Mouse (Mus musculus) retina, embryonic 14.5 days (tissue): ENCODE measurements at regions not wholly inside any gene's neighbourhood (a gene's known extent, or its start where the extent isn't known, plus 50 kb on each side); places are given as distances from the start of the nearest gene placed in this dataset.
A peak's percentile ranks its signal among the peaks of the same experiment; 100 is the strongest.

ENCODE experiments used
- DNase-seq: peaks from one replicate; pipeline ENCODE4 v3.0.0-alpha.2; 2015; ENCODE audit warnings: low spot score

- no peak for DNase-seq
These were observed 192.8 kb upstream of the Hes1 start for GRCm38 (mm10) chr16:29871395-29871794.

- DNase-seq: no peak
These were observed 188.0 kb upstream of the Hes1 start for GRCm38 (mm10) chr16:29876196-29876595.

GRCm38 (mm10) chr16:29877372-29878123, 186.6 kb upstream of the Hes1 start:
- no peak for DNase-seq

- no peak for DNase-seq
These were observed 184.5 kb upstream of the Hes1 start for GRCm38 (mm10) chr16:29879665-29880064.

GRCm38 (mm10) chr16:29881497-29881896, 182.7 kb upstream of the Hes1 start:
- DNase-seq: no peak

GRCm38 (mm10) chr16:29882226-29882972, 181.8 kb upstream of the Hes1 start:
- DNase-seq: no peak

- peak; percentile 63 for DNase-seq
These were observed 180.8 kb upstream of the Hes1 start for GRCm38 (mm10) chr16:29883252-29883992.

- no peak for DNase-seq
These were observed 179.3 kb upstream of the Hes1 start for GRCm38 (mm10) chr16:29884899-29885298.

GRCm38 (mm10) chr16:29886755-29887154, 177.4 kb upstream of the Hes1 start:
- DNase-seq: no peak

GRCm38 (mm10) chr16:29889346-29889745, 174.8 kb upstream of the Hes1 start:
- DNase-seq: no peak

- DNase-seq: no peak
These were observed 172.7 kb upstream of the Hes1 start for GRCm38 (mm10) chr16:29891472-29891871.

- no peak for DNase-seq
These were observed 170.0 kb upstream of the Hes1 start for GRCm38 (mm10) chr16:29893871-29894828.

- no peak for DNase-seq
These were observed 167.8 kb upstream of the Hes1 start for GRCm38 (mm10) chr16:29896393-29896792.

GRCm38 (mm10) chr16:29903510-29903909, 160.7 kb upstream of the Hes1 start:
- no peak for DNase-seq

- no peak for DNase-seq
These were observed 159.9 kb upstream of the Hes1 start for GRCm38 (mm10) chr16:29904183-29904775.

- DNase-seq: no peak
These were observed 156.9 kb upstream of the Hes1 start for GRCm38 (mm10) chr16:29907331-29907730.

GRCm38 (mm10) chr16:29908031-29908430, 156.2 kb upstream of the Hes1 start:
- no peak for DNase-seq

- DNase-seq: no peak
These were observed 154.2 kb upstream of the Hes1 start for GRCm38 (mm10) chr16:29909923-29910465.

- no peak for DNase-seq
These were observed 153.0 kb upstream of the Hes1 start for GRCm38 (mm10) chr16:29911164-29911571.

GRCm38 (mm10) chr16:29913357-29914010, 150.7 kb upstream of the Hes1 start:
- no peak for DNase-seq
